Comparison of ENCODE assay signal across 10 mouse cellular contexts in the genomic region with DNA sequence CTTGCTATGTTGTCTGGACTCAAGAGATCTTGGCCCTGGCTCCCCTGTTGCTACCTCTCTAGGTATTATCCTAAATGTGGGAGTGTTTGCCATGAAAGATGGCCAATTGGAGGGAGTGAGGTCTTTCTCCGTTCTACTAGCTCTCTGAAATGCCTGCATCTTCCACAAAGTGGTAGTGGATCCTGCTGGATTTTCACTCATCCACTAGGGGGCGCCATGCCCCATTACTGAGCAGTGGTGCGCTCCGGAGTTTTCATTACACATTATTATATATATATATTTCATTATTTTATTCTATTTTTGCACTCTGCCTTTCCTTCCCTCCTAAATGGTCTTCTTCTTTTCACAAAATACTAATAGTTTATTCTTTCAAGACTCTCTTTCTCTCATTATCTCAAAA.
DNase-seq lines count a peak whose midpoint lies in the region; ATAC-seq and TF ChIP-seq lines count a peak whose summit lies in the region.
"Had no signal": no experiment of that assay in that cellular context is flagged by ENCODE, and none has a peak within 500 bp of the region (broad histone marks: within the 10 kb centered on the region; RNA-seq: fewer than 3 reads in every experiment).

No protein-coding gene starts in this region.

- TF ChIP-seq POLR2A in bone marrow macrophage, adult 2 months (IDR thresholded peaks at IDR 0.05; ENCODE audit: borderline replicate concordance, low read depth, low read length), result no peak

- H3K27ac ChIP-seq in bone marrow macrophage, adult 2 months (ENCODE audit: insufficient read depth, low read depth, low read length), result no peak overlapping the region
- H3K27ac ChIP-seq: embryonic facial prominence, embryonic 15.5 days; lung, embryonic 15.5 days had no signal

- intact Hi-C loops in heart, postnatal 10 days (cut with DNase I), result loop anchor here (1.0 to 2.0 kb wide), 2 partner anchors 64 to 590 kb away; no protein-coding TSS in a partner anchor
- intact Hi-C loops in left cerebral cortex, postnatal 4 days (cut with DNase I), result no loop called here

- no peak overlapping the region for H3K4me3 ChIP-seq in bone marrow macrophage, adult 2 months (ENCODE audit: insufficient read depth, low read length)
- H3K4me3 ChIP-seq: embryonic facial prominence, embryonic 15.5 days; lung, embryonic 15.5 days had no signal

- H3K4me1 ChIP-seq in bone marrow macrophage, adult 2 months (ENCODE audit: control insufficient read depth, insufficient read depth, low read length), result peaks cover 3% of the 10 kb centered on the region; the same call in 1 of the 2 replicates

- ATAC-seq in CD4-positive, CD25-positive, alpha-beta regulatory T cell, adult 4 months, result peak; percentile 57

- peak; percentile 64 for TF ChIP-seq CTCF in bone marrow macrophage, adult 2 months (IDR thresholded peaks at IDR 0.05; ENCODE audit: low read depth, low read length)

- DNase-seq in heart, postnatal 10 days, result peak; percentile 68 to 85
- no peak for DNase-seq in heart, adult 11 months
- peak; percentile 51 for DNase-seq in forelimb bud, embryonic 11.5 days (ENCODE audit: low read depth, low spot score)
- peak; percentile 64 for DNase-seq in left cerebral cortex, postnatal 4 days
- DNase-seq in neural tube, embryonic 10.5 days (ENCODE audit: extremely low spot score, low spot score), result peak; percentile 62
- DNase-seq in yolk sac, embryonic 10.5 days (ENCODE audit: low spot score), result no peak

Comparison
In these comparisons a context has a peak if more than half of its experiments do, and no peak if none do; other contexts are left out.
1. DNase-seq: peak in heart, postnatal 10 days (2 of 2), forelimb bud, embryonic 11.5 days (single experiment), left cerebral cortex, postnatal 4 days (single experiment) and neural tube, embryonic 10.5 days (single experiment); none in heart, adult 11 months (single experiment) and yolk sac, embryonic 10.5 days (single experiment).